Comparison of ENCODE assay signal across 12 mouse cellular contexts in the genomic region with DNA sequence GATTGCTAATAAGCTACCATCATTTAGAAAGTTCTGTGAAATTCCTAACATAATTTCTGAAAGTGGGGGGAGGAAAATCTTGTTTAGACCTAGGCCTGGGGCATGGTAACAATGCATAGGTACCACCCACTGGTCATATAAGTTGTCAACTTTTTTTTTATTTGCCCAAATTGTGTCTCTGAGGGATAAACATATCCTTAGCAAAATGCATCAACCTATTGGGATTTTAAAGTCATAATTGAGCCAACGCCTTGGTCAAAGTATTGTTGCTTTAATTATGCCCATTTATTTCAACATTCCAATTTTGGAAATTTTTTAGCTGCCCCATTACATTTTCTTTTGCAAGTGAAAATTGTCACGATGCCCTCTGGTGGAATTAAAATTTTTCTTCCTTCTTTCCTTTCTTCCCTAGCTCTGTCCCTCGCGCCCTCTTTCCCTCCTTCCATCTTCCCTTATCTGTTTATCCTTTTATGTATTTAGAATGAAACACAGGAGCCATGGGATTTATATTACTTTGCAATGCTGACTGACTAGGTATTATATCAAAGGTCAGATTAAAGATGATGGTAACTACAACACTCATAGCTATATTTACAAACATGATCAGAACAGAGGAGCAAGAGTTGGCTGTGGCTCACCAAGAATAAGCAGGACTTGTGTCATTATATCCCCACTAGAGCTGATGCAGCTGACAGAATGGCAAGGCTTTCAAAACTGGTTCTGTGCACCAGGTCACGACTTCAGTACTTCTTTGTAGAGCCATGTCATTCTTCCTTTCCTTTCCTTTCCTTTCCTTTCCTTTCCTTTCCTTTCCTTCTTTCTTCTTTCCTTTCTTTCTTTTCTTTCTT.
DNase-seq lines count a peak whose midpoint lies in the region; ATAC-seq and TF ChIP-seq lines count a peak whose summit lies in the region.
"Had no signal": no experiment of that assay in that cellular context is flagged by ENCODE, and none has a peak within 500 bp of the region (broad histone marks: within the 10 kb centered on the region; RNA-seq: fewer than 3 reads in every experiment).

No protein-coding gene starts in this region.

- H3K9me3 ChIP-seq in midbrain, postnatal 0 days (ENCODE audit: low read length): no peaks in the 10 kb centered on the region
- no peaks in the 10 kb centered on the region for H3K9me3 ChIP-seq in midbrain, embryonic 16.5 days (replicated peaks; ENCODE audit: control insufficient read depth, low read length, poor library complexity, severe bottlenecking)
- H3K9me3 ChIP-seq: embryonic facial prominence, embryonic 12.5 days; heart, embryonic 12.5 days; limb, embryonic 15.5 days; midbrain, embryonic 10.5 days had no signal

- no peak for TF ChIP-seq CTCF in kidney, adult 2 months (conservative IDR thresholded peaks at IDR 0.05; ENCODE audit: insufficient read depth, insufficient read length, low read depth, low read length)
- peak; percentile 63 for TF ChIP-seq CTCF in midbrain, postnatal 0 days (IDR thresholded peaks at IDR 0.05)

- H3K27me3 ChIP-seq in kidney, adult 2 months (replicated peaks; ENCODE audit: control insufficient read depth, insufficient read depth, low read length): no peaks in the 10 kb centered on the region
- H3K27me3 ChIP-seq in midbrain, postnatal 0 days (ENCODE audit: insufficient read depth, low read length): no peaks in the 10 kb centered on the region
- H3K27me3 ChIP-seq in midbrain, embryonic 16.5 days (ENCODE audit: control insufficient read depth, insufficient read depth, low read depth, low read length): no peaks in the 10 kb centered on the region
- H3K27me3 ChIP-seq: embryonic facial prominence, embryonic 12.5 days; heart, embryonic 12.5 days had no signal

- no peak overlapping the region for H3K4me3 ChIP-seq in kidney, adult 2 months (ENCODE audit: insufficient read depth, low read depth, low read length)
- H3K4me3 ChIP-seq in midbrain, postnatal 0 days (ENCODE audit: low read depth, low read length): no peak overlapping the region
- no peak overlapping the region for H3K4me3 ChIP-seq in midbrain, embryonic 16.5 days (ENCODE audit: low read depth, low read length)
- H3K4me3 ChIP-seq: embryonic facial prominence, embryonic 12.5 days; heart, embryonic 12.5 days; limb, embryonic 15.5 days; midbrain, embryonic 10.5 days had no signal

- H3K36me3 ChIP-seq in kidney, adult 2 months (ENCODE audit: control insufficient read depth, insufficient read depth, low read length): no peaks in the 10 kb centered on the region
- no peaks in the 10 kb centered on the region for H3K36me3 ChIP-seq in midbrain, postnatal 0 days (ENCODE audit: insufficient read depth, low read length)
- H3K36me3 ChIP-seq in midbrain, embryonic 16.5 days (ENCODE audit: control insufficient read depth, insufficient read depth, low read length): no peaks in the 10 kb centered on the region
- H3K36me3 ChIP-seq: embryonic facial prominence, embryonic 12.5 days; heart, embryonic 12.5 days; limb, embryonic 15.5 days; midbrain, embryonic 10.5 days had no signal

- no peak overlapping the region for H3K27ac ChIP-seq in kidney, adult 2 months (ENCODE audit: insufficient read depth, low read depth, low read length)
- no peak overlapping the region for H3K27ac ChIP-seq in midbrain, postnatal 0 days (ENCODE audit: low read depth, low read length)
- H3K27ac ChIP-seq in midbrain, embryonic 16.5 days (ENCODE audit: low read length): no peak overlapping the region
- H3K27ac ChIP-seq: embryonic facial prominence, embryonic 12.5 days; limb, embryonic 15.5 days; midbrain, embryonic 10.5 days had no signal

- ATAC-seq in midbrain, postnatal 0 days (ENCODE audit: low FRiP score): no peak
- no peak for ATAC-seq in midbrain, embryonic 16.5 days

- H3K9ac ChIP-seq in midbrain, postnatal 0 days (replicated peaks; ENCODE audit: low read length, poor library complexity, severe bottlenecking): no peak overlapping the region
- no peak overlapping the region for H3K9ac ChIP-seq in midbrain, embryonic 16.5 days (ENCODE audit: low read depth, low read length)
- H3K9ac ChIP-seq: embryonic facial prominence, embryonic 12.5 days; heart, embryonic 12.5 days; limb, embryonic 15.5 days had no signal

- H3K4me2 ChIP-seq in midbrain, postnatal 0 days (ENCODE audit: low read depth, low read length, poor library complexity, severe bottlenecking): no peak overlapping the region
- no peak overlapping the region for H3K4me2 ChIP-seq in midbrain, embryonic 16.5 days (ENCODE audit: low read length)
- H3K4me2 ChIP-seq: embryonic facial prominence, embryonic 12.5 days; heart, embryonic 12.5 days; limb, embryonic 15.5 days had no signal

- peaks cover 9% of the 10 kb centered on the region for H3K4me1 ChIP-seq in kidney, adult 2 months (ENCODE audit: control insufficient read depth, insufficient read depth, low read length)
- peaks cover 9% of the 10 kb centered on the region for H3K4me1 ChIP-seq in midbrain, postnatal 0 days (ENCODE audit: insufficient read depth, low read length)
- peaks cover 24% of the 10 kb centered on the region for H3K4me1 ChIP-seq in midbrain, embryonic 16.5 days (ENCODE audit: control insufficient read depth, insufficient read depth, low read length)
- H3K4me1 ChIP-seq: heart, embryonic 12.5 days had no signal

- WGBS in kidney, adult 2 months: 74% methylated on average over 5 of the region's 5 CpGs
- WGBS in midbrain, postnatal 0 days: 59% methylated on average over 5 of the region's 5 CpGs
- WGBS in midbrain, embryonic 16.5 days: 54% methylated on average over 5 of the region's 5 CpGs

- DNase-seq in cerebellum, postnatal 10 days: peak; percentile 33 to 68
- DNase-seq in cerebellum, adult 11 months: no peak
- peak; percentile 23 for DNase-seq in kidney, adult 2 months
- DNase-seq in kidney, postnatal 25 days: no peak
- peak; percentile 48 for DNase-seq in midbrain, postnatal 0 days (ENCODE audit: low spot score)
- peak; percentile 5 for DNase-seq in retina, postnatal 1 day
- DNase-seq in layer of hippocampus, adult 9-11 months: no peak

- no peak for TF ChIP-seq POLR2A in kidney, adult 2 months (IDR thresholded peaks at IDR 0.05; ENCODE audit: low read depth, low read length)

Comparison
In these comparisons a context has a peak if more than half of its experiments do, and no peak if none do; other contexts are left out.
1. DNase-seq: peak in cerebellum, postnatal 10 days (2 of 2), kidney, adult 2 months (single experiment), midbrain, postnatal 0 days (single experiment) and retina, postnatal 1 day (single experiment); none in cerebellum, adult 11 months (single experiment), kidney, postnatal 25 days (0 of 2) and layer of hippocampus, adult 9-11 months (single experiment).